Mouse (Mus musculus) kidney, postnatal 25 days (tissue): ENCODE results near the gene Pxk.
"Not testable (repeated sequence)": the region's sequence is repeated elsewhere in the genome, so short reads cannot be mapped to it uniquely, and the experiment has no call there.

Source experiments
- DNase-seq, 2 experiments: peaks; one replicate each; pipeline ENCODE4 v3.0.0; 2021; ENCODE audit warnings: mixed read lengths in 2 of 2

Pxk gene

GRCm38 (mm10) chr14:8108047-8108446 is 10.0 kb downstream of the Pxk start:
- DNase-seq: no peak

DNA sequence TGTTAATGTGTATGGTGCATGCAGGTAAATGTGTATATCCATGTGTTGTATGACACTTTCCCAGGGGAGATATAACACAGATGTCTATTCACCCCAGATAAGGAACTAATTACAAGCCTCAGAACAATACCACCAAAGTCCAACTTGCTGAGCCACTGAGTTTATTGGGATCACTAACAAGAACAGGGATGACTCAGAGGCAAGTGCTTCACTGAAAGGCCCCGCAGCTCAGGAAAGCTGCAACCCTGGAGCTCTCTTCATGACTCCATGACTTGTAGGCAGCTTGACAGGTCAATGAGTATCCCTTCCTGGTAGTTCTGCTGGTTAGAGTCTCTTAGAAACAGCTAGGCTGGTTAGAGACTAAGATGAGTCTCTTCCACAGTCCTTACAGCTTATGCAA is 11.0 kb downstream of the Pxk start:
- DNase-seq: no peak

GRCm38 (mm10) chr14:8111545-8111944 is 13.5 kb downstream of the Pxk start:
- DNase-seq: peak in 1 of 2 experiments; percentile 52

GRCm38 (mm10) chr14:8112036-8112435 is 14.0 kb downstream of the Pxk start:
- no peak for DNase-seq

DNA sequence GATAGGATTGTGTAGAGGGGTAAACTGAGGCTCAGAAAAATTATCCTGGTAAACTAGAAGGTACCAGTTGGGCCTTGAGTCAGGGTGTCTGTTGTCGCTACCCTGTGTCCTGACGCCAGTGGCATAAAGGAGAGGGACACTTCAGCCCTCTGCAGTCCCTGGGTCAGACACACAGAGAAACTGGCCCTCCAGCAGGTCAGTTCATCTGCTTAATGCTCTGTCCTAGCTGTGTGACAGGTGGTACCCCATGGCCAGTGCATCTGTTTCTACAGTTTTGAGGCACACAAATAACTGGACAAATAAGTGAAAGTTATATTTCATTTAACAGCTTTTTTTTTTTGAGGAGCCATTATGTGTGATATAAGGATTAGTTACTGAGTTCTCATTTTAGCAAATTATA is 15.6 kb downstream of the Pxk start:
- no peak for DNase-seq

DNA sequence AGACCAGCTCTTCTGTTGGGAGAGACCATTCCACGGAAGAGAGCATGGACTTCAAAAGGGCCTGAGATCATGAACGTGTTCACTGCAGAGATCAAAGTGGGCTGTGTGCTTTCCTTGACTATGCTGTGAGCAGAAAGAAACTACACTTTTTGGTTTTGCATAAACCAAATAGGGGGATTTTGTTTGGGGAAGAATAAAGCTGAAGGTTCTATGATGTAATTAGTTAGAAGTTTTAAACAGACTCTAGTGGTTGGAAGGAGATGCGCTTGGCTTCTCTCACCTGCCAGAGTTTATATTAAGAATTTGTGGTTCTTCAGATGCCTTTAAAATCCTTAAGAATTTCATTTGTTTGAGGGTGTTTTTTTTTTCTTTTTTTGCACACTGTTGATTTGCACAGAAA is 16.3 kb downstream of the Pxk start:
- no peak for DNase-seq

- no peak for DNase-seq
Observed at GRCm38 (mm10) chr14:8114756-8115155, 16.7 kb downstream of the Pxk start.

DNA sequence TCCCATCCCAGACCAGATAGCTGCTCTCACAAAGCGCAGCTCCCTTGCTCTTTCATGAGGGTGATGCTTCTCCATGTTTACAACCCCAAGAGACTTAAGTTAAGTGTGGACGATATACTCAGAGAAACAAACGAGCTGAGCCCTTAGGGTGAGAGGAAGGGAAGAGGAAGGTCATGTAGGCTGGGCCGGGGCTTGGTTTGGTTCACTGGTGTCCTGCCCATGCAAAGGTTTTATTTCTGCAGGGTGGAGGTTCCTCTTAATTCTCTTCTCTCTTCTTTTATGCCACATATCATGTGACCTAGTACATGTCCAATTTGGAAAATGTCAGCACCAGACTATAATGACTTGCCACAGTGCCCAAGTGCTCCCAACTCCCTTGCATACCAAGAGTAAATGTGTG is 17.8 kb downstream of the Pxk start:
- no peak for DNase-seq

- DNase-seq: no peak
Observed at GRCm38 (mm10) chr14:8117371-8117770, 19.4 kb downstream of the Pxk start.

- no peak for DNase-seq
Observed at GRCm38 (mm10) chr14:8119454-8119853, 21.4 kb downstream of the Pxk start.

GRCm38 (mm10) chr14:8119904-8120303 is 21.9 kb downstream of the Pxk start:
- DNase-seq: no peak

DNA sequence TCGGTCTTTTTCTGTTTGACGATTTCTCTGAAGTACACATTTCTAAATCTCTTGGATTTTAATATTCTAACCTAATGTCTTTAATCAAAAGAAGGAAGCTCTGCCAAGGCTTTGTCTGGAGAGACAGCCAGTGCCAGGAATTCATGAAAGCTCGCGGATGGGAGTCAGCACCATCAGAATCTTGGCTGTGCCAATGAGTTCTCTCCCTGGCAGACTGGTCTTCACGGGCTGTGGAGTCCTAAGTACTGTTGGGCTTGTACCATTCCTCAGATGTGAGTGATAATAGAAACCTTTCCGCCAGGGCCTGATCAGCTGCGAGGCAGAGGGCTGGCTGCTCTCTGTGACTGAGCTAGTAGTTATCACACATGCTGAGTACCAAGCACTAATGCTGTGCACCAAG is 25.1 kb downstream of the Pxk start:
- no peak for DNase-seq

- not testable (repeated sequence) for DNase-seq
Observed at GRCm38 (mm10) chr14:8123611-8124010, 25.6 kb downstream of the Pxk start.

DNA sequence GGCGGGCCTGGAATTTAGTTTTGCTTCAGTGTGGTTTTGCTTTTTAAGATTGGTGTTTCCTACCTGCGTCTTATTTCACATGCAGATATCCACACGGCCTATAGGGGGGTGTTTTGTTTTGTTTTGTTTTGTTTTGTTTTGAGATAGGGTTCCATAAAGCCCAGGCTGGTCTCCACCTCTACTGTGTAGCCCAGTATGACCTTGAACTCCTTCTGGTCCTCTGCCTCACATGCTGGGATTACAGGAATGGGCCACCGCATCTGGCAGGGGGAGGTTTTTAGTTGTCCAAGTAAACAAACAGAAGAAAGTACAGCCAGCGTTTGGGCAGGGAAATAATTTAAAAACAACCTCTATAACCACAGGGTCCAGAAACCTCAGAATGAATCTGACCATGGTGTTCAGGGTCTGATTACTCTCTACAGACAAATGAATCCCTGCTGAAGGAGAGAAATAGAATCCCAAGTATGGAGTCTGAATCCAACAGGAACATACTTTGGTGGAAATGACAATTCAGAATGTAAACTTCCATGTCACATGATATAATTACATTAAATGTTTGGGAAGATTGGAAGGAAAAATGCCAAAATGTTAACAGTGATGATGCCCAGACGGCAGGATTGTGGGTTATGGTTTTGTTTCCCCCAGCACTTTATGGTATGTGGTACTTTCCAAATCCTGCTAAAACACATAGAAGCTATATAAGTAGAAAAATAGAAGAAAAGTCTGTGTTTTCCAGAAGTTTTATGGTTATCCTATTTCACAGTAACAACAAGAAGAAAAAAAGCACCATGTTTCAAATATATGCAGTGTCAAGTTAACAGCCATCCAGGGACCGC is 26.3 kb downstream of the Pxk start:
- no peak for DNase-seq

- no peak for DNase-seq
Observed at GRCm38 (mm10) chr14:8127971-8128370, 30.0 kb downstream of the Pxk start.

- DNase-seq: no peak
Observed at GRCm38 (mm10) chr14:8132789-8133188, 34.8 kb downstream of the Pxk start.

GRCm38 (mm10) chr14:8134234-8134633 is 36.2 kb downstream of the Pxk start:
- no peak for DNase-seq

DNA sequence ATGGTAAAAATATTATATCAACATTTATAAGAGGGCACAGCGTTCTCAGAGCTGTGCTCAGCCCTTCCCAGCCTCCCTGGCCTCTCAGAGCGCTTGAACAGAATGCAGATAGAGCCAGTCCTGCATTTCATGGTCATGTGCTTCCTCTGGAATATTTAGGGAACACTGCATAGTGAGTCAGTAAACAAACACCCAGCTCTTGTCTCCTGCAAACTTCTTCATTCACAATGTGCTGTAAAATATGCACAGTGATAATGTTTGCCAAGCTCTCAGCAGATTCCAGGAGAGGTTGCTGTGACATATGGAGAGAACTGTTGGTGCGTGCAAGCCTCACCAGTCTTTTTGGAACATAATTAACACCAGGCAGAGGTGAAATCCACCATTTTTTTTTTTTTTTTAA is 37.1 kb downstream of the Pxk start:
- no peak for DNase-seq

- DNase-seq: no peak
Observed at GRCm38 (mm10) chr14:8139724-8140710, 42.0 kb downstream of the Pxk start.

- no peak for DNase-seq
Observed at GRCm38 (mm10) chr14:8141131-8141530, 43.1 kb downstream of the Pxk start.

DNA sequence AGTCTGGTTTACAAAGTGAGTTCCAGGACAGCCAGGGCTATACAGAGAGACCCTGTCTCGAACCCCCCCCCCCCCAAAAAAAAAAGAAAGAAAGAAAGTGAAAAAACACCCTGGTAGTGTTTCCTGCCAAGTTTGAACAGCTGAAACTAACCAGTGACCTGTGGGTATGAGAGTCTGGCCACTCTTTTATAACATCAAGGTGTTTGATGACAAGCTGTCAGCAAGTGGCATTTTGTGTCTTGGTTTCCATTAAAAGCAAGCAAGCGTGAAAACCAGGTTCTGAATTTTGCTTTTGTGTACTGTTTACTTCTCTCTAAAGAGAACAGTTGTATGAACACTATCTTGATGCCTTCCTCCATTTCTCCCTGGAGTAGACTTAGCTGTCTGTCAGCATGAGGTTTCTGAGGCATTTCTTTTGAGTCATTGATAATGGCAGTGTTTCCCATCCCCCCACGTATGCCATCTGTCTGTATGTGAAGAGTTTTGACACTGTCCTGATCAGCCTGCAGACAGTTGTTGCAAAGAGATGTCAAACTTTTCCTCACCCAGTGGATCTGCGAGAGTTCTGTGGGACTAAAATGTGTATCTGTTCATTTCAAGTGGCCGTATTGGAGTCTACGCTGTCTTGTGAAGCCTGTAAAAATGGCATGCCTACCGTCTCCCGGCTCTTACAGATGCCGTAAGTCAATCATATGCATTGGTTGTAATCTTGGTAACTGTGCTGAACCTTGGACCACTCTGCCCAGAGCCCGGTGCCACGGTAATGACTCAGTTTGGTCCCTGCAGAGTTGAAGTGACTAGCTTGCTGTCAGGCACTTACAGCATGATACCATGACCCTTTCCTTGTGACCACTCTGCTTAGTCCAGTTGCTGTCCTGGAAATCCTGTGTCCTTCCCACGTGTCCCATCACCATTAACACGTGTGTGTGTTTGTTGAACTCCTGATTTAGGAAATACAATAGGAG is 47.9 kb downstream of the Pxk start:
- DNase-seq: no peak

- DNase-seq: no peak
Observed at GRCm38 (mm10) chr14:8146611-8147223, 48.7 kb downstream of the Pxk start.
